Mouse (Mus musculus) CH12.LX (cell line): ENCODE results near the gene Olfr702. TPM values are rescaled to one million over a fixed set of nuclear protein-coding genes. Genes with fewer than 3 reads are reported as not detected.

Source experiments
- DNase-seq: peaks from one replicate; pipeline ENCODE4 v3.0.0-alpha.2; 2013; ENCODE audit errors: extremely low read depth
- H3K27ac ChIP-seq: 2 replicates; pipeline ENCODE4 v1.5.1; 2012; ENCODE audit warnings: low read depth, mild to moderate bottlenecking, control low read depth, moderate library complexity; ENCODE audit not compliant: insufficient read depth
- H3K27me3 ChIP-seq: replicated peaks from 2 replicates; pipeline ENCODE3; 2012; ENCODE audit warnings: inconsistent platforms
- H3K36me3 ChIP-seq, 2 experiments: replicated peaks in 1 of 2; 2 replicates each; pipeline versions ENCODE3 to v1.6.1; 2012; ENCODE audit warnings: inconsistent platforms in 1 of 2, low read length in 1 of 2, mild to moderate bottlenecking in 1 of 2, mixed read lengths in 1 of 2, moderate library complexity in 1 of 2; ENCODE audit not compliant: control insufficient read depth in 1 of 2, insufficient read depth in 1 of 2
- H3K4me1 ChIP-seq, 2 experiments: 2 replicates each; pipeline ENCODE4 v1.6.1; 2012; ENCODE audit warnings: inconsistent platforms in 1 of 2, moderate library complexity in 1 of 2; ENCODE audit not compliant: insufficient read depth in 2 of 2, control insufficient read depth in 1 of 2
- H3K4me2 ChIP-seq: 2 replicates; pipeline ENCODE4 v1.6.1; 2012; ENCODE audit warnings: low read depth, mild to moderate bottlenecking, control low read depth; ENCODE audit not compliant: poor library complexity, insufficient read depth, severe bottlenecking
- H3K4me3 ChIP-seq, 3 experiments: fragments of 150-350 bp in 1 of 3; sonication (generic) in 1 of 3; replicated peaks in 1 of 3; 2 replicates each; pipeline versions ENCODE3 to v1.5.1; 2011 to 2012; ENCODE audit warnings: low read depth in 2 of 3, low read length in 2 of 3, mild to moderate bottlenecking in 2 of 3, moderate library complexity in 2 of 3, control low read depth in 1 of 3, improper control_type of control experiment in 1 of 3, inconsistent platforms in 1 of 3, mixed read lengths in 1 of 3; ENCODE audit not compliant: poor library complexity in 1 of 3
- H3K79me2 ChIP-seq: replicated peaks from 2 replicates; pipeline ENCODE4 v1.6.1; 2012; ENCODE audit warnings: mild to moderate bottlenecking, moderate library complexity; ENCODE audit not compliant: control insufficient read depth, poor library complexity, insufficient read depth, severe bottlenecking; ENCODE audit errors: extremely low read depth
- H3K9ac ChIP-seq: 2 replicates; pipeline ENCODE4 v1.6.1; 2012; ENCODE audit warnings: low read depth, mild to moderate bottlenecking, control low read depth, moderate library complexity; ENCODE audit not compliant: insufficient read depth
- H3K9me3 ChIP-seq: replicated peaks from 2 replicates; pipeline ENCODE3; 2012; ENCODE audit warnings: low read length, inconsistent platforms, mixed read lengths
- CHD2 ChIP-seq: IDR thresholded peaks from 2 replicates; pipeline ENCODE4 v1.6.1; 2011; ENCODE audit warnings: low read length, improper control_type of control experiment
- E2F4 ChIP-seq: IDR thresholded peaks from 2 replicates; pipeline ENCODE4 v1.6.1; 2011; ENCODE audit warnings: low read depth, low read length, improper control_type of control experiment; ENCODE audit not compliant: insufficient replicate concordance
- EP300 ChIP-seq: IDR thresholded peaks from 2 replicates; pipeline ENCODE4 v1.6.1; 2011; ENCODE audit warnings: low read length, improper control_type of control experiment
- HCFC1 ChIP-seq: IDR thresholded peaks from 2 replicates; pipeline ENCODE4 v1.6.1; 2012; ENCODE audit warnings: low read depth, mild to moderate bottlenecking, inconsistent platforms, low read length, improper control_type of control experiment
- IRF4 ChIP-seq: IDR thresholded peaks from 2 replicates; pipeline ENCODE4 v1.6.1; 2014; ENCODE audit warnings: low read depth, mild to moderate bottlenecking, inconsistent platforms, low read length, improper control_type of control experiment
- JUND ChIP-seq: conservative IDR thresholded peaks from 2 replicates; pipeline ENCODE4 v1.6.1; 2011; ENCODE audit warnings: low read depth, low read length, improper control_type of control experiment
- KAT2A ChIP-seq: IDR thresholded peaks from 2 replicates; pipeline ENCODE4 v1.6.1; 2012; ENCODE audit warnings: low read length, improper control_type of control experiment, inconsistent platforms; ENCODE audit not compliant: insufficient replicate concordance
- MAX ChIP-seq: IDR thresholded peaks from 2 replicates; pipeline ENCODE4 v1.6.1; 2011; ENCODE audit warnings: low read length, improper control_type of control experiment
- MEF2A ChIP-seq: IDR thresholded peaks from 2 replicates; pipeline ENCODE4 v1.6.1; 2014; ENCODE audit warnings: low read depth, mild to moderate bottlenecking, inconsistent platforms, low read length, improper control_type of control experiment, borderline replicate concordance
- MXI1 ChIP-seq: IDR thresholded peaks from 2 replicates; pipeline ENCODE4 v1.6.1; 2011; ENCODE audit warnings: mild to moderate bottlenecking, low read depth, low read length, improper control_type of control experiment
- MYC ChIP-seq: IDR thresholded peaks from 2 replicates; pipeline ENCODE4 v1.6.1; 2011; ENCODE audit warnings: low read depth, mild to moderate bottlenecking, improper control_type of control experiment, low read length
- NELFE ChIP-seq: IDR thresholded peaks from 2 replicates; pipeline ENCODE4 v1.6.1; 2011; ENCODE audit warnings: low read depth, low read length, improper control_type of control experiment
- NRF1 ChIP-seq: IDR thresholded peaks from 2 replicates; pipeline ENCODE4 v1.6.1; 2014; ENCODE audit warnings: low read depth, mild to moderate bottlenecking, inconsistent platforms, low read length, improper control_type of control experiment, moderate library complexity
- POLR2A ChIP-seq: IDR thresholded peaks from 2 replicates; pipeline ENCODE4 v1.6.1; 2011; ENCODE audit warnings: low read depth, mild to moderate bottlenecking, improper control_type of control experiment, low read length
- POLR2AphosphoS2 ChIP-seq: IDR thresholded peaks from 2 replicates; pipeline ENCODE4 v1.6.1; 2011; ENCODE audit warnings: low read depth, low read length, improper control_type of control experiment
- RCOR1 ChIP-seq: conservative IDR thresholded peaks from 2 replicates; pipeline ENCODE4 v1.6.1; 2012; ENCODE audit warnings: low read depth, mild to moderate bottlenecking, inconsistent platforms, low read length, improper control_type of control experiment
- SMC3 ChIP-seq: IDR thresholded peaks from 2 replicates; pipeline ENCODE4 v1.6.1; 2011; ENCODE audit warnings: low read depth, low read length, improper control_type of control experiment
- TBP ChIP-seq: conservative IDR thresholded peaks from 2 replicates; pipeline ENCODE4 v1.6.1; 2011; ENCODE audit warnings: low read depth, low read length, improper control_type of control experiment
- USF1 ChIP-seq: IDR thresholded peaks from 2 replicates; pipeline ENCODE4 v1.6.1; 2014; ENCODE audit warnings: low read depth, mild to moderate bottlenecking, inconsistent platforms, low read length, improper control_type of control experiment
- ZKSCAN1 ChIP-seq: IDR thresholded peaks from 2 replicates; pipeline ENCODE4 v1.6.1; 2012; ENCODE audit warnings: low read depth, inconsistent platforms, low read length, improper control_type of control experiment, borderline replicate concordance
- ZNF384 ChIP-seq: IDR thresholded peaks from 2 replicates; pipeline ENCODE4 v1.6.1; 2012; ENCODE audit warnings: low read depth, low read length, improper control_type of control experiment, inconsistent platforms
- dilution Hi-C: fragments of 300-500 bp; cut with MboI; formaldehyde crosslinking; loops from 2 replicates; pipeline ENCODE4 v1.14.3; 2020; ENCODE audit warnings: low sequenced_read_pairs; ENCODE audit not compliant: extremely low pct_unique_long_range_greater_than_20kb, extremely low pct_ligation_motif_present
- in situ Hi-C: fragments of 300-500 bp; cut with MboI; formaldehyde crosslinking; loops from 3 replicates; pipeline ENCODE4 v1.14.3; 2019; ENCODE audit warnings: low sequenced_read_pairs, low pct_ligation_motif_present, low pct_unique_long_range_greater_than_20kb, mixed read lengths
- polyA plus RNA-seq: library from polyadenylated mRNA; unstranded; fragments of >175 nt; gene quantifications from 2 replicates; pipeline ENCODE4 v1.2.1, GENCODE M21; 2012; ENCODE audit warnings: low read depth; ENCODE audit not compliant: insufficient read length
- total RNA-seq, 2 experiments: library from RNA; depleted of rRNA; stranded (reverse); fragments of 300-350 nt in 1 of 2; fragments of >200 nt in 1 of 2; gene quantifications; 2 replicates each; pipeline ENCODE4 v1.2.3; 2012 to 2014

The Olfr702 gene
- total RNA-seq (2012; rRNA removed) (not detected in 2 replicates), total RNA-seq (2014; rRNA removed) (not detected in 2 replicates), polyA plus RNA-seq (not detected in 2 replicates)

DNA sequence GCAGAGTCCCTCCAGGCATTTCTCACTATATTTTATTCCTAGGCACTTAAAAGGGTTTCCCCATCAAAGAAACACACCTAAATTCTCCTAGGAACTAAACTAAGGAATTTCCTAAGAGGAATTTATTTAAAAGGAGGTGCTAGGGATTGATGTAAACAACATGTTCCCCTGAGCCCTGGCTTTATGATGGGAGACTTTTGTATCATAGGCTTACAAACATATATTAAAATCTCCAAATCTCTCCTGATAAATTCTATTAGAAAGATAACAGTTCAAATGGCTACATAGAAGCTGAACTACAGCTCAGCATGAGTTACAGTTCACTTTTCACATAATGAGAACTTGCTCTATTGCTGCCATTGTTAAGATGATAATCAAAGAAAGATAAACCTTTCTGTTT, at the start of gene Olfr702:
TSS of gene Olfr702 (minus strand) at position 101 of the 400 bp plus-strand sequence.
- no peak within 1 kb of the TSS for H3K4me3 ChIP-seq
- no peak for TF ChIP-seq MEF2A
- no peak for TF ChIP-seq HCFC1
- TF ChIP-seq MAX: no peak
- no peak for TF ChIP-seq MXI1
- no peak for TF ChIP-seq NRF1
- TF ChIP-seq KAT2A: no peak
- no peak for TF ChIP-seq ZKSCAN1
- TF ChIP-seq ZNF384: no peak
- TF ChIP-seq POLR2AphosphoS2: no peak
- no peak for TF ChIP-seq TBP
- no peak for TF ChIP-seq EP300
- no peak for TF ChIP-seq SMC3
- TF ChIP-seq IRF4: no peak
- no peak for TF ChIP-seq POLR2A
- no peak for TF ChIP-seq MYC
- no peak for TF ChIP-seq JUND
- TF ChIP-seq E2F4: no peak
- TF ChIP-seq NELFE: no peak
- DNase-seq: no peak
- dilution Hi-C loops: no loop called here
- no peaks in the 10 kb centered on the region for H3K36me3 ChIP-seq
- no peak within 1 kb of the TSS for H3K27ac ChIP-seq
- no peaks in the 10 kb centered on the region for H3K27me3 ChIP-seq
- no peaks in the 10 kb centered on the region for H3K9me3 ChIP-seq
- no peak within 1 kb of the TSS for H3K9ac ChIP-seq
- no peak within 1 kb of the TSS for H3K4me2 ChIP-seq
- no peaks in the 10 kb centered on the region for H3K79me2 ChIP-seq
- no peaks in the 10 kb centered on the region for H3K4me1 ChIP-seq
- in situ Hi-C loops: no loop called here

DNA sequence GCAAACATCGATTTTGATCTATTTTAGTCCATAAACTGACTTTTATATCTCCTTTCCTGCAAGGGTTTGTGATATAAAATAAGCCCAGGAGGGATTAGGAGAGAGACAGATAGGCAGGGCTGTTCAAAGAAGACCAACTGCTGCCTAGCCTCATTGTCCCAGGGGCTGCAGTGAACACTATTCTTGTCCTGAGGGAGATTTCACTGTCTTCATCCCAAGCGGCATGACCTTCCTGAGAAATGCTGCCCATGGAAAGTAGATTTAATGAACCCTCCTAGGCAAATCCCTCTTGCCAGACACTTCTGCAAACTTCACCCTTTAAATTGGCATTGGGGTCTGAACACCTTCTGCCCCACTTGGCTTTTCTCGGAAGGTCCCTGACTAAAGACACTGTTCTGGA, 43.1 kb upstream of the Olfr702 start, which contains the start of gene Olfr705:
TSS of gene Olfr705 (minus strand) at position 101 of the 400 bp plus-strand sequence.
- TF ChIP-seq HCFC1: no peak
- no peak for TF ChIP-seq NELFE
- no peak for TF ChIP-seq MEF2A
- TF ChIP-seq POLR2AphosphoS2: no peak
- TF ChIP-seq CHD2: no peak
- no peak for TF ChIP-seq USF1
- no peak for TF ChIP-seq TBP
- TF ChIP-seq ZNF384: no peak
- TF ChIP-seq NRF1: no peak
- no peak for TF ChIP-seq RCOR1
- dilution Hi-C loops: no loop called here
- in situ Hi-C loops: no loop called here
- no peak within 1 kb of the TSS for H3K4me2 ChIP-seq
- H3K36me3 ChIP-seq: no peaks in the 10 kb centered on the region
- H3K4me3 ChIP-seq: no peak within 1 kb of the TSS
- DNase-seq: no peak
- H3K79me2 ChIP-seq: no peaks in the 10 kb centered on the region
- H3K4me1 ChIP-seq: no peaks in the 10 kb centered on the region
- H3K27me3 ChIP-seq: no peaks in the 10 kb centered on the region
- no peaks in the 10 kb centered on the region for H3K9me3 ChIP-seq
- no peak within 1 kb of the TSS for H3K27ac ChIP-seq
- no peak within 1 kb of the TSS for H3K9ac ChIP-seq
